Mouse (Mus musculus): Measurements from ENCODE around the gene Slc24a4.

Gene Slc24a4

GRCm38 (mm10) chr12:102309099-102309799 is 180.7 kb downstream of the Slc24a4 start:
- DNase-seq (ENCODE audit: low spot score): no peak

DNA sequence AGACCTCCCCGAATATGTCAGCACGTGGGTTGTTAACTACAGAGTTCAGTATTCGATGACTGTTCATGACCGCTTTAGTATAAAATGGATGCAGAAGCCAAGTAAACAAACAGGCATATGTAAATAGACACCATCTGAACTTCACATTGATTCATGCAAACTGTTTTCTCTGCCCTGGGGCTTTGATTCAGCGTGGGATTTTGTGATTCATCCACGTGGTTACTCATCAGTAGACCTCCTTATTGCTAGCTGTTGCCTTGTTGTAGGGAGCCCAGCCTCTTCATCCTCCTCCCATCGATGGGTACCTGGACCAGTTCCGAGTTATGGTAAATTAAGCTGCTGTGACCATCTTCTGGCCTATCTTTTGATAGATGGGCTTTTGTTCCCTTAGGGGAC is 181.3 kb downstream of the Slc24a4 start:
- DNase-seq (ENCODE audit: low spot score): no peak

GRCm38 (mm10) chr12:102310261-102310660 is 181.7 kb downstream of the Slc24a4 start:
- DNase-seq (ENCODE audit: low spot score): no peak

DNA sequence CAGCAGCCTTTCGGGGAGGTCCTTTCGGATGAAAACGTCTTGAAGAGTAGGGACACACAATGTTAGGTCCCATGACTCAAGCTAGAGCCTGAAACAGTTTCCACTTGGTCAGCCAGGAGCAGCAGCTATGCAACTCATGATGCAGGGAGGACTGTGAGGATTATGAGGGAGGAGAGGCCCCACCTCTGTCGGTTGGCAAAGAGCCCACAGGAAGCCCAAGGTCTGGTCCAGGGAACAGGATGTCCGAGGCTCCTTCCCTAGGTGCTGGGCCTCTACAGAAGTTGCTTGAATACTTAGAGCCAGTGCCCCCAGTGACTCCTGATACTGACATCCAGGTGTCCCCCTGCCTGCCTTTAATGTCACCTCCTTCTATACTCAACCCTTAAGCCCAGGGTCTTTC is 182.9 kb downstream of the Slc24a4 start:
- DNase-seq (ENCODE audit: low spot score): no peak
